Mouse (Mus musculus) testis, adult 2 months (tissue): ENCODE results near the gene Arl8b.

Source experiments
- CTCF ChIP-seq: fragments of 200-500 bp; IDR thresholded peaks from 2 replicates; pipeline ENCODE4 v1.5.1; 2012; ENCODE audit warnings: low read depth, mild to moderate bottlenecking, inconsistent platforms, low read length, moderate library complexity; ENCODE audit not compliant: control insufficient read depth, insufficient read depth, insufficient replicate concordance
- POLR2A ChIP-seq: fragments of 200-500 bp; IDR thresholded peaks from 2 replicates; pipeline ENCODE4 v1.6.1; 2012; ENCODE audit warnings: low read depth, mild to moderate bottlenecking, inconsistent platforms, low read length, moderate library complexity; ENCODE audit not compliant: control insufficient read depth

DNA sequence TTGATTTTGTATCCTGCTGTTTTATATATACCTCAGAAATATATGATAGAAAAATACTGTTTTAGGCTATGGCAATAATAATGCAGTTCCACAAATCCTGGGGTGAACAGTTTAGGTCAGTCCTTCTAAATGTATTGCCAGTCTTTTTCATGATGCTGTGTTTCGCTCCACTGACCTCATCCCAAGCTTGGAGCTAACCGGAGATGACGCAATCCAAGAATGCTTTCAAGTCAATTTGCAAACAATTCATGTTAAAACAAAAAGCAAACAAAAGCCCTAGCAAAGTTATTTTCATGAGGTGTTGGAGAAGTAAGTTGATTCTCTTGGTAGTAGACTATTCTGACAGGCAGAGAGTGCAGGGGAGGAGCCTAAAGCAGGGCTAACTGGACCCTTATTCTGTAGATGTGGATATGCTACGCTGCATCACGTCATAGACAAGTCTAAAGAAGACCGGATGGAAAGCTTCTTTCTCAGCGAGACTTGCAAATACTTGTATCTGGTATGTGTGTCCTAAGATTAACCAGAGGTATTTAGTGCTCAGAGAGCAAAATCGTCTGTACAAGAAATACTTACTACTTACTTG is 69.3 kb downstream of the Arl8b start:
- no peak for TF ChIP-seq POLR2A
- TF ChIP-seq CTCF: no peak
